Mouse (Mus musculus) heart, postnatal 0 days (tissue): ENCODE results near the gene Acta2.

ENCODE experiments used
- CTCF ChIP-seq: IDR thresholded peaks from 2 replicates; pipeline ENCODE4 v1.5.1; 2016; ENCODE audit warnings: antibody characterized with exemption, control low read depth, low read depth
- EP300 ChIP-seq: IDR thresholded peaks from 2 replicates; pipeline ENCODE4 v1.6.1; 2016; ENCODE audit warnings: antibody characterized with exemption, low read depth

DNA sequence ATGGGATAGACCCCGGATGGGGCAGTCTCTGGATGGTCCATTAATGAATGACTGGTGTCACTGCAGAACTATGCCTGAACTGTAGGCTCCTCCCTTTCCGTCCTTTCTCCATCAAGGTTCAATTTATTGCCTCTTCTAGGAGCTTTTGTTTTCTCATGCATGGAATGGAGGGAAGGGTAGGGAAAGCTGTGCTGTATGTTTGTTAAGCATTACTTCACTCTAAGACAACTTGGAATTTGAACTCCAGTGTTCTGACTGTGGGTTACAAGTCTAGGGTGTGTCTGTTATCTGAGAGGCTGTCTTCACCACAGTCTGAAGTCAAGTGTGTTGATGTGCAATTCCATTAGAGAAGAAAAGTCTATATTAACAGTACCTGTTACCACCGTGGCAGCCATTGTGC lies 46.4 kb downstream of the Acta2 start:
- TF ChIP-seq CTCF (no peak), EP300 (no peak)
